Mouse (Mus musculus) neutrophil, adult 65 days (primary cell): ENCODE data around the gene 6030445D17Rik. TPM values are rescaled to one million over a fixed set of nuclear protein-coding genes. Genes with fewer than 3 reads are reported as not detected.

ENCODE experiments used
- total RNA-seq: library from RNA; stranded (reverse); gene quantifications from 2 replicates; pipeline ENCODE4 v1.2.4, GENCODE M21; 2023

The 6030445D17Rik gene
- not detected in 2 replicates for total RNA-seq

GRCm38 (mm10) chr4:136462086-136462838 is at the start of gene 6030445D17Rik:
6030445D17Rik (plus strand) TSS chr4:136462250.

DNA sequence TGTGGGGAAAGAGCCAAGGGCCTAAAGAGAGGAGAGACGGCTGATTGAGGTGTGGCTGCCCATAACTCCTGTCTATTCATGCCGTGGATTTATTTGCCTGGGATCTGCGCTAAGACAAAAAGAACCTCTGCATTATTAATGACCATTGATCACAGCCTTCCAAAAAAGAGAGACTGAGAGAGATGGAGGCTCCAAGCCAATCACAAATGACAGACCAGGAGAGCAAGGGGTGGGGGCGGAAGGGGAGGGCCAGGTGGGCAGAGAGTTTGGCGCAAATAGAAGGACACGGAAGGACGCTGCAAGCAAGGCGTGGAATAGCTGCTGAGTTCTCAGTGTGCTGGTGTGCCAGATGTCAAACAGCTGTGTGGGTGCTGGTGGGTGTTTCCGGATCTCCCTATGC is 38.8 kb upstream of the 6030445D17Rik start, which contains the start of gene Htr1d:
Gene Htr1d (plus strand): TSS at position 301 of the 400 bp plus-strand sequence.

DNA sequence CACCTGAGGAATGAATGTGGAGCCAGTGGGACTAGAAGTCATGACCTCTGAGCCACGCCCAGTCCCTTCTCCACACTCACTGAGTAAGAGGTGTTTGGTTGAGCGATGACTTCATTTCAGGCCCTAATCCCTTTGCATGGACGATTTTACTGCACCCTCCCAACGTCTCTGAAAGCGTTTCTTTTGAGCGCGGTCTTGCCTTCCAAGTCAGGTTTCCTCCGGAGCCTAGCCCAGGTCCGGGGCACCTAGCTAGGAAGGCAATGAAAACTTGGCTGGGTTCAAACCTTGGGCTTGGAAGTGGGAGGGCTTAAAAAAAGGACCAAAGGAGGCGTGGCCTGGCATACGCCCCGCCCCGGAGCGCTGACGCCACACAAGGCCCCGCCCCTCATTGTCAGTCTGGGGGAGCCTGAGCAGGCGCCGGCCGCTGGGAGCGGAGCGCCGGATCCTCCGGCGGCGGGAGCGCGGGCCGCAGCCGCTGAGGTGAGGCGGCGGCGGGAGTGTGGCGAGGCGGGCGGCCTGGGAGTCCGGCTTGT is 7.4 kb downstream of the 6030445D17Rik start, which contains the start of gene Luzp1:
Gene Luzp1 (plus strand): TSS at position 391 of the 533 bp plus-strand sequence.

Other genes starting within 250 kb of the 6030445D17Rik start
- gene Tcea3, start 214.5 kb upstream of the 6030445D17Rik start, total RNA-seq: 0.88 and 3.2 TPM in 2 replicates
- gene Zfp46, start 177.6 kb upstream of the 6030445D17Rik start, total RNA-seq: 5.2 and 10.1 TPM in 2 replicates
- gene Hnrnpr, start 151.3 kb upstream of the 6030445D17Rik start, total RNA-seq: 32.9 and 48.1 TPM in 2 replicates
- gene Htr1d, start 38.7 kb upstream of the 6030445D17Rik start, total RNA-seq: not detected in 2 replicates
- gene Luzp1, start 7.5 kb downstream of the 6030445D17Rik start, total RNA-seq: 1.1 and 2.5 TPM in 2 replicates
- gene Kdm1a, start 140.5 kb downstream of the 6030445D17Rik start, total RNA-seq: 18.8 and 22.7 TPM in 2 replicates
- gene Tex46, start 148.2 kb downstream of the 6030445D17Rik start, total RNA-seq: not detected in 2 replicates
- not detected in 2 replicates for gene Lactbl1, start 160.4 kb downstream of the 6030445D17Rik start, total RNA-seq